Mouse (Mus musculus) bone marrow, adult 2 months (tissue): ENCODE measurements around the gene Tmem174.

Experiments
- CTCF ChIP-seq: fragments of 200-500 bp; IDR thresholded peaks from 2 replicates; pipeline ENCODE4 v1.5.1; 2011; ENCODE audit warnings: low read length, control low read depth; ENCODE audit not compliant: control insufficient read depth, insufficient read depth
- POLR2A ChIP-seq: fragments of 200-500 bp; IDR thresholded peaks from 2 replicates; pipeline ENCODE4 v1.6.1; 2011; ENCODE audit warnings: low read depth, mild to moderate bottlenecking, control low read depth, low read length, borderline replicate concordance; ENCODE audit not compliant: control insufficient read depth

- TF ChIP-seq POLR2A (no peak), CTCF (no peak)
Measured at GRCm38 (mm10) chr13:98591406-98591805, 45.8 kb downstream of the Tmem174 start.
